Mouse (Mus musculus): ENCODE measurements around the gene Stkld1.
"Not testable (repeated sequence)": the region's sequence is repeated elsewhere in the genome, so short reads cannot be mapped to it uniquely, and the experiment has no call there.

The Stkld1 gene

DNA sequence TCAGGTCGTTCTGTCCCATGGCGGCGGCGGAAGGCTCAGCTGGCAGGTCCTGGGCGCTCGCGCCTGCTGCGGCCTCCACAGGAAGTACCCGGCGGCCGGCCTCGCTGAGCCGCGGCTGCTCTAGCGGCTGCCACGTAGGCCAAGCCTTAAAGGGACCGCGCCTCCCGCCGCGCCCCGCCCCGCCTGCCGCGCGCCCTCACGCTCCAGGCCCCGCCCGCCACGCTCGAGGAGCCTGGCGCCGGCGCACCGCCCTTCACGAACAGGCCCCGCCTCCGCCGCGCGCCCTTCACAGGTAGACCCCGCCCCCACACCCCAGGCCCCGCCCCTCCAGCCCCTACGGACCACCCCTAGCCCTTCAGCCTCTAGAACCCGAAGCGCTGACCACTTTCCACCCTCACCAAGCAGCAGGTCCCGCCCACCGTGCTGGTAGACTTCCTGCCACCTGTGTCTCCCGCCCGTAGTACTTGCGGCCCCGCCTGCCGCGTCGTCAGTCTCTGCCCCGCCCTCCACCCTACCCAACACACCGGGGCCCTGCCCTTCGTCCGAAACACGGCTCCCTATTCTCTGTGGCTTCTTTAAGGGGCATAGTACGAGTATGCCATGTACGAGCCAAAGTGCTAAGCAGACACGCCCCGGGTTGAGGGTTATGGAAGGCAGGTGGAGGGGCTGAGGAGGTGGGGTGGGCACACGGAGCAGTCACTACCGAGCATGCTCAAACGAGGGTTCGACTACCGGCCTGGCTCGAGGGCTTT, at the start of gene Stkld1, which contains the start of gene Surf4:
Stkld1 (plus strand) TSS at position 744 of the 752 bp plus-strand sequence.
Surf4 (minus strand) TSS at position 625 of the 752 bp plus-strand sequence.
- peak; percentile 93 for DNase-seq

DNA sequence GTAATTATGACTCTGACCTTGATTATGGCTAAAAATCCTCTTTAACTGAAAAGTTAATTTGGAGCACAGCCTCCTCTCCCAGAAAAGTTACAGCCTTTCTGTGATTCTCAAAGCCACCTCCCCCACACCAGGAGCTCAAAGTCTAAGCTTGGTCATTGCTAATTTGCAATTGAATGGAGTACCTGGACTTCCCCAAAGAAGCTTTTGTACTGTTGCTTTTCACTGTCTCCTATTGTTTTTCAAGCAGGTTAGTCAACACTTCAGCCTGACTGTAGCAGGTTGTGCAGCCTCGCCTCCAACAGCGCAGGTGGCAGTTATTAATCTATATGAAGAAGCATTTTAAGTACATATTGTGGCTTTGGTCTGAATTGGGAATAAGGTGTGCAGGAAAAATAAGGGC, 48.3 kb upstream of the Stkld1 start:
- not testable (repeated sequence) for DNase-seq

DNA sequence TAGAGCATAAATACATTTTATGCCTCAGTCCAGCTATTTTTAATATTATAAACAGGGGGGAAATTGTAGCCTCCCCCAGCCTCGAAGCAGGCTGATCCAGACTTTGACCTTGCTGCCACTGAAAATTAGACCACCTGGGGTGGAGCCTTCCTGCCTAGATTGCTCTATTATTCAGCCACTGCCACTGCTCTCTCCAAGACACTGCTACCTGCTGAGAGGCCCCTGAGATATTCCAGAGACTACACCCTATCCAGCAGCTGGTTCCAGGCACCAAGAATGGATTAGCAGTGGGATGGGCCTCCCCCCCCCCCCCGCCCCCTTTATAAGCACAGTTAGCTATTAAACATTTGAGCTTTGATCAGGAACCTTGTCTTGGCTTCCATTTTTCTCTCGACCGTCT, 47.7 kb upstream of the Stkld1 start:
- DNase-seq = not testable (repeated sequence)

DNA sequence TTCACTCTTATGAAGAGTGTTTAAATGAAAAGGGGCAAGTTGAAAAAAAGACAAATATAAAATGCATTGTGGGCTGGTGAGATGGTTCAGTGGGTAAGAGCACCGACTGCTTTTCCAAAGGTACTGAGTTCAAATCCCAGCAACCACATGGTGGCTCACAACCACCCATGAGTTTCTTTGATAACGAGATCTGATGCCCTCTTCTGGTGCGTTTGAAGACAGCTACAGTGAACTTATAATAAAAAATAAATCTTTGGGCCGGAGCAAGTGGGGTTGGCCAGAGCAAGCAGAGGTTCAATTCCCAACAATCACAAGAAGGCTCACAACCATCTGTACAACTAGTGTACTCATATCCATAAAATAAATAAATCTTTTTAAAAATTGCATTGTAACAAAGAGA, 37.9 kb upstream of the Stkld1 start:
- DNase-seq = no peak

DNA sequence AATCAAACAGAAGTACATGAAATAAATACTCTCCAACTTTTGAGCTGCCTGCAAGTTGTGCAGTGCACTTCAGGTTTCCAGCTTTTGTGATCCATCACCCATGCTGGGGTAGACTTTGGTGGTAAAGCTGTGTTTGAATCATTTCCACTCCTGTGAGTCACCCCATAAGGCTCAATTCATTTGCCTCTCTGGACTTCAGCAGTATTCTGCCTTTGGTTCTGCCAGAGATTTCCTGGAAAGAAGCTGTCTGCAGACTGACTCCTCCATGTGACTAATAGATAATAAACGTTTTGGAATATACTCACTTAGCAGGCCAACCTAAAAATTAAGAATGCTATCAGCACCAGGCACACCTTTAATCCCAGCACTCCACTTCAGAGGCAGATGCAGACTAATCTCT, 33.1 kb upstream of the Stkld1 start:
- no peak for DNase-seq

DNA sequence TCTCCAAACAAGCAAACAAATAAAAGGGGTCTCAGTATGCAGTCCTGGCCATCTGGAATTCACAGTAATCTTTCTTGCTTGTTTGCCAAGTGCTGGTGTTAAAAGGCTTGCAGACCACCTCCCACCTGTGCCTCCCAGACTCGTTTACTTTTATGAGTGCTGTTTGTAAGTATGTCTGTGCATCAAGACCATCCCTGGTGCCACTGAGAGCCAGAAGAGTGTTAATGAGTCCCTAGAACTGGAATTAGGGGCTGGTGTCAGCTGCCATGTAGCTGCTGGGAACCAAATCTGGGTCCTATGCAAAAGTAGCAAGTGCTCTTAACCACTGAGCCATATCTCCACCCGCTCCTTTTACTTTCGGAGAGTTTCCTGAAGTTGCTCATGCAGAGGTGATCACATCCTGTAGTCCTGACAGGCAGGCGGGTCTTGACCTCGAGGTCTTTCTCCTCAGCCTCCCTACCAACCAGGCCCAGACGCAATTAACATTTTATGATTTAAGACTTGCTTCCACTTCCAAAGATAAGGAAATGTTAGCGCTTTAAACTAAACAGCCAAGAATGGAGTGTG, 31.9 kb upstream of the Stkld1 start:
- no peak for DNase-seq

DNA sequence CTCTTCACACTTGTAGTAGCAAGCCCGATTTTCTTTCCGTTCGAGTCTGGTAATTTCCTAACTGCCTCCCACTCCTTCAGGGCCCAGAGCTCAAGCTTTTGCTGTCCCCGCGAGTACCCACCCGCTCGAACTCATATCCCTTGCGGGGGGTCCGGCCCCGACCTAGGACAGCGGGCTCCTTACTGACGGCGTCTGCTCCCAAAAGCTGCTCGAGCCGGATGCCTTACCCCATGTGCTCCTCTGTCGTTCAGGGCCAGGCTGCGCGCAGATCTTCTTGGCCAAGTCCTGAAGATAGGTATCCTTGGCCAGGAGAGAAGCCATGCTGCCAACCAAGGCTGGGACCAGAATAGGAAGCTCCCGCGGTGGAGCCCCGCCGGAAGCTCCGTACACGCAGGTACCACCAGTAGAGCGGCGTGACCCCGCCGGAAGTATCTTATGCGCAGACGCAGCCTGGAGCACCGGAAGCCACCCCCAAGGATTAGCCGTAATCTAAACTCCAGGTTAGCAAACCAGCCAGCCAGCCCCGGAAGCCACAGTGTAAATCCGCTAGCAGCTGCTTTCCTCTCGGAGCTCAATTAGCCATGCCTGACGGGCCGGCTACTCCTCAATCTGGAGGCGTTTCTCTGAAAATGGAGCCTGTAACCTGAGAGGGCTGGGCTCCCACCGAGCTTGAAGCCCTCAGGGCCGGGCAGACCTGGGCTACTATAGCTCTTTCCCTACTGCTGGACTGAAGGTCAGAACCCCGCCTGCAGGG, 31.2 kb upstream of the Stkld1 start, which contains the start of gene Surf6:
Surf6 (minus strand) TSS at position 413 of the 754 bp plus-strand sequence.
- peak; percentile 96 for DNase-seq

DNA sequence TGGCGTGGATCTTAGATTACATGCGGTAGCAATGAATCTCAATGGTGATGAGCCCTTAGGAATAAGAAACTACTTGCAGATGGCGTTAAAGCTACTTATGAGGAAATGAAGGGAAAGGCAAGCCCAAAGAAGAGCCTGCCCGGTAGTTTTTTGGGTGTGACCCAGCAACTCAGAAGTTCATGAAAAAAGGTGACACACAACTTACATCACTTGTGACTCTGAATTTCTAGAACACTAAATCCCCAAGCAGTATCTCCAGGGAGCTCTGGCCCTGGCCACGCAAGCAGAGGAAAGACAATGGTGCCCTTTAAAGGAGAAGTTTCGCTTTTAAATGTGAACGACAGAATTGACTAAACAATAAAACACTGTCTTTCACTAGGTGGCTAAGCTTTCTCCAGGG, 30.5 kb upstream of the Stkld1 start:
- DNase-seq = no peak

DNA sequence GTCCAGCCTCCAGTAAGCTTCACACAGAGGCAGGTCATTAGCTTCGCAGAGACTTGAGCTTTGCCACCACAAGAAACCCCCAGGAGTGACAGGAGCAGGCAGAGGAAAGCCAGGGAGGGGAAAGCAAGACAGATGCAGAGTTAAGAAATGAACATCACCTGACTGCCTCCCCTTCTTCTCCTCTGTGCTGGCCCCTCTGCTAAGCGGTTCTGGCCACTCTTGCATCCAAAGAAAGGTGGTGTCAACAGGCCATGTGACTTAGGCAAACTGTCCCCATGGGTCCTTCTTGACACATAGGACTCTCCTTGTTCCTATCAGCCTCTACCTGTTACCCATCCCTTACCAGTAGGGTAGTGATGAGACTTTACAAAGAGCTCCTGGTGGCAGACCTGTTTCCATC, 27.9 kb upstream of the Stkld1 start:
- DNase-seq = no peak

DNA sequence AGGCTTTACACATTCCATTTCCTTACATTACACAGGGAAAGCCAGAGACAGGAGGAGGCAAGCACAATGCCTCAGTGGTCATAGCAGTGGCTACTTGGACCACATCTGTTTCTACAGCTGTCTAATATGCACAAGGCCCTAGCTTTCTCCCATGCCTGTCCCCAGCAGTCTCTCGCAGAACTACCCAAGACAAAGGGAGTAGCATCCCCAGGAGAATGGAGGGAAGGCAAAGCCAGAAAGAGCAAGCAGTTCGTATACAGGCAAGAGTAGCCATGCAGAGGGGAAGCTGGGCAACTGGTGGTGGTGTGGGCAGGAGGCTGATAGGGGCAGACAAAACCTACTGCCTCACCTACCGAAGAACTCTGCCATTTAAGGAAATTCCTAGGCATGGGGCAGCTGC, 27.4 kb upstream of the Stkld1 start:
- DNase-seq = no peak

DNA sequence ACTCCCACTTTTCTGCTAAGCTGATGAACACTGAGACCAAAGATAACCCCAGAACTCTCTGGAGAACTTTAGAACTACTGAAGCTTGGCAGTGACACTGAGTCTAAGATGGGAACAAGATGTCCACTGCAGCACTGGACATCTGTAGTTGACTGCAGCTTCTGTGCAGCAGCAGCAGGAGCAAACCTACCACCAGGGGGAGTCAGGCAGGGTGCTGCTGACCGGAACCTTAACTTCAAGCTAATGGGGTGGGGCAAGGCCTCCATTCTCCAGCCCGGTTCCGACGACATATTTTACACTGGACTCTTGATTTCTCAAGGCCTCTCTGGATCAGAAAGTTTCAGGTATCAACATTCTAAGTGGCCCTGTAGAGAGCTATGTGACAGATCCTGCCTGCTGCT, 26.7 kb upstream of the Stkld1 start:
- no peak for DNase-seq

DNA sequence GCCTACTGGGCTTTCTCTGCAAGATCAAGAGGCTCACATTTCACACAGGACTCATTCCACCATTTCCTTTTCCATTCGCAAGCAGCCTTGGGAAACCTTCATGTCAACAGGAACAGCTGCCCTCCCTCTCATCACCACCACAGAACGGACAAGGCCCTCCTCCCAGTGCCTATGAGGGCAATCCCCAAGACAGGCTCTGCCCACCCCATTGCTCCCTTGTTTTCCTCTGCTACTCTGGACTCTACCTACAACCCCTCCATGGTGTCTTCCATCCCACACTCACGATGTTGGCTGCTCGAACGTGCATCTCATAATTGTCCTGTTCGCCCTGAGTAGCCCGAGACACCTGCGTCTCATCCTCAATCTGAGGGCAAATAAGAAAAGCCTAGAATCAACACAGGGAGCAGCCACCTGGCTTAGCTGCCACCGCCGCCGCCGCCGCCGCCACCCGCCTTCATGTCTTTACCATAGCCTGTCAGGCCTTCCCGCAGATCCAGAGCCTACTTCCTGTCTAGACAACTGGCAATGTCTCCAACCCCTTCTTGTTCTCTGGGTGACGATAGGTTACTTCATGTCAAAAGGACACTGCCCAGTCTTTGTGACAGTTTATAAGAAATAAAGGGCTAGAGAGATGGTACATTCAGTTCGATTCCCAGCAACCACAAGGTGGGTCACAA, 25.0 kb upstream of the Stkld1 start:
- no peak for DNase-seq

DNA sequence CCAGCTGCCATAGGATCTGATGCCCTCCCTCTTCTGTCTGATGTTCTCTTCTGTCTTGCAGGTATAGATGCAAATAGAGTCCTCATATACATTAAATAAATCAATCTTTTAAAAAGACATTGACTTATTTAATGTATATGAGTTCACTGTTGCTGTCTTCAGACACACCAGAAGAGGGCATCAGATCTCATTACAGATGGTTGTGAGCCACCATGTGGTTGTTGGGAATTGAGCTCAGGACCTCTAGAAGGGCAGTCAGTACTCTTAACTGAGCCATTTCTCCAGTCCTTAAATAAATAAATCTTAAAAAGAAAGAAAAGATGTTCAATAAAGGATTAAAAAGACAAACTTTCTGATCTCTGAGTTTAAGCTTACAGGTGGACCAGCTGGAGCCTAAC, 24.5 kb upstream of the Stkld1 start:
- DNase-seq = no peak

DNA sequence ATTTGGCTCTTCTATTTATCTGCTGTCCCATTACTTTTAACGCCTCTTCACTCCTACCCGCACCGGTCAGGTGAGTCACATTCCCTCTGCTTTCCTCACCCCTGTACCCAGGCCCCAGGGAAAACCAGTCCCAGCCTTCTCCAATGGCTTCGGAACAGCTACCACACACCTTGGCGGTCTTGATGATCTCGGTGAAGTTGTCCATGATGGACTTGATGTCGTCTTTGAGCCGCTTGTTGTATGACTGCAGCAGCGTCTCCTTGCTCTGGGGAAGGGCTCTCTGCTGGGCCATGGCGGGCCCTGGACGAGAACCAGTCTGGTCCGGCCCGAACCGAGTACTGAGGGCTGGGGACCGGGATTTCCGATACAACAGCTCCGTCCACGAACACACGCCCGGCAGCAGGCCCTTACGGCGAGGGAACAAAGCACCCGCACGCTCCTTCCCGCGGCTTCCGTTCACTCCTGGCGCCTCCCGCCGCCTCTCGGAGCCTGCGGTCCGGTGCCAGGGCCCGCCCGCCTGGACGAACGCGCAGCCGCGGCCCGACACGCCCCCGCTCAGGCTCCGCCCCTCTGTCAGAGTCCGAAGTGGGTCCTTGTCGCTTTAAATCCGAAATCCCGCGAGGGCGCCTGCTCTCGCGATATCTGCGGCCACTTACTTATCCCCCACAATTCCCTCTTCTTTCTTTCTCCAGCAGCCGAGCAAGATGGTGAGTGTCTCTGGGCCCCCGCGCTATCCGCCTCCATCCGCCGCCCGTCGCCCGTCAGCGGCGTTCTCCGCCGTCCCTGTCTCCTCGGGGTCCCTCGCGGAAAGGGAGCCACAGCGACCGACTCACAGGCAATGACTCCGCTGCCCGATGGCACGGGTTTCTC, 23.5 kb upstream of the Stkld1 start, which contains the start of the genes Med22 and Rpl7a:
Med22 (minus strand) TSS at position 554 of the 870 bp plus-strand sequence.
Rpl7a (plus strand) TSS at position 641 of the 870 bp plus-strand sequence.
- DNase-seq = peak; percentile 99

DNA sequence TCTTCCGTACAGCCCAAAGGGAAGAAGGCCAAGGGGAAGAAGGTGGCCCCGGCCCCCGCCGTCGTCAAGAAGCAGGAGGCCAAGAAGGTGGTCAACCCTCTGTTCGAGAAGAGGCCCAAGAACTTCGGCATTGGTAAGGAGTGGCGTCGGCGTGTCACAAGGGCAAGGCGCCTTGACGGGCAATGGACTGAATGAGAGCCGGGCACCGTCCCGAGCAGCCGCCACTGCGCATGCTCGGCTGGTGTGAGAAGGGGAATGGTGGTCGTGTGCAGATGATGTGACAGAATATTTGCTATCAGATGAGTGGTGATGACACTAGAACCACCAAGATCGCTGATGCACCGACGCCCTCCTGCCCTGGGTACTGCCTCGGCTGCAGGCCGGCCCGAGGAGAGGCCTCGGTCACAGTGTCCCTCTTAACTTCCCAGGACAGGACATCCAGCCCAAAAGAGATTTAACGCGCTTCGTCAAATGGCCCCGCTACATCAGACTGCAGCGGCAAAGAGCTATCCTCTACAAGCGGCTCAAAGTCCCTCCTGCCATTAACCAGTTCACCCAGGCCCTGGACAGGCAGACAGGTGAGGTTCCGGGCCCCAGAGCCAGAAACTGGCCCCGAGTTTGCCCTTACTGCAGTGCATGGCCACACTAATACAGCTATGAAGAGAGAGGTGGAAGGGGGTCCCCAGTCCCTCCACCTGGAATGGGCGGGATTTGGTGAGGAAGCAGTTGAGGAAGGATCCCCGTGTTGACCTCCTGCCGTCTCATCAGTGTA, 22.7 kb upstream of the Stkld1 start:
- DNase-seq = no peak

DNA sequence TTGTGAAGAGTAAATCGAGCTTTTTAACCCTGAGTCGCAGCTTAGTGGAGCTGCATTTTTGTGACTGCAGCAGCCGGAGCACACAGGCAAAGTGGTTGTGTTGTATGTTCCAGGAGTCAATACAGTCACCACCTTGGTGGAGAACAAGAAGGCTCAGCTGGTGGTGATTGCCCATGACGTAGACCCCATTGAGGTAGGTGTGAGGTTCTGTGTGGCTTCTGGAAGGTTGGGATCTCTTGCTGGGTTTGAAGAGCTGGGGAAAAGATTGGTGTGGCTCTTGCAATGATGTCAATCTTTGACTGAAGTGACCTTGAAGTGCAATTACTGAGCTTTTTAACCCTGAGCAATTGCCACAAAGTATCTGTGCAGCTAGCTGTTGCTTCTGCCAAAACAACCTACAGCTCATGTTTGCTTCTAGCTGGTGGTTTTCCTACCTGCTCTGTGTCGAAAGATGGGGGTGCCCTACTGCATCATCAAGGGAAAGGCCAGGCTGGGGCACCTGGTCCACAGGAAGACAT, 21.5 kb upstream of the Stkld1 start:
- no peak for DNase-seq

DNA sequence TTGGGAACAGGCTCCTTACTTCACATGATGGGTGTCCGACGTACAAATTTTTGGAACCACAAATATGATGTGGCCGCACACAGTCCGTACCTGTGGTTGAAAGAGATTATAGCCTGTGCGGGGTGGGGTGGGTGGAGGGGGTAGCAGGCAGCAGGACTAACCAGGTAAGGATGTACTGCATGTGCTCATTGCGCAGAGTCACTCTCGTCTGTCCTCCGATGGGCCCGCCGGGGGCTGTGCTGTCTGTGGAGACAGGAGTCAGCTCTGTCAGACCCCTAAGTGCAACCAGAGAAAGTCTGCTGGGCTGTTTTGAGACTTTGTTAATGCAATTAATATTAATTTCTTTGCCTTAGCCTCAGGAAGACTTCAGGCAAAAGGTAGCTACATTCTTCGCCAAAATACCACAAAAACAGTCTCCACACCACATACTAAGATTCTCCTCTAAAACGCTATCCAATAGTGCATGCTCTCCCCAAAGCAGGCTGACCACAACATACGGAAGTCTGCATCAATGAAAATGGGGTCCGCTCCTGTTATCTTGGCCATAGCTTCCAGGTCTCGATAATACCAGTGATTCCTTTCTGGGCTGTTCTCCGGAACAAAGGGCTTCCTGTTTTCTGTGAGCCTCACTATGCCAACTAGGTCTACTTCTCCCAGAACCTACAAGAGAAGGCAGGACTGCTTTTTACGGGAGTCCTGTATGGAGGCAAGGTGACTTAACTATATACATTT, 20.3 kb upstream of the Stkld1 start:
- no peak for DNase-seq

DNA sequence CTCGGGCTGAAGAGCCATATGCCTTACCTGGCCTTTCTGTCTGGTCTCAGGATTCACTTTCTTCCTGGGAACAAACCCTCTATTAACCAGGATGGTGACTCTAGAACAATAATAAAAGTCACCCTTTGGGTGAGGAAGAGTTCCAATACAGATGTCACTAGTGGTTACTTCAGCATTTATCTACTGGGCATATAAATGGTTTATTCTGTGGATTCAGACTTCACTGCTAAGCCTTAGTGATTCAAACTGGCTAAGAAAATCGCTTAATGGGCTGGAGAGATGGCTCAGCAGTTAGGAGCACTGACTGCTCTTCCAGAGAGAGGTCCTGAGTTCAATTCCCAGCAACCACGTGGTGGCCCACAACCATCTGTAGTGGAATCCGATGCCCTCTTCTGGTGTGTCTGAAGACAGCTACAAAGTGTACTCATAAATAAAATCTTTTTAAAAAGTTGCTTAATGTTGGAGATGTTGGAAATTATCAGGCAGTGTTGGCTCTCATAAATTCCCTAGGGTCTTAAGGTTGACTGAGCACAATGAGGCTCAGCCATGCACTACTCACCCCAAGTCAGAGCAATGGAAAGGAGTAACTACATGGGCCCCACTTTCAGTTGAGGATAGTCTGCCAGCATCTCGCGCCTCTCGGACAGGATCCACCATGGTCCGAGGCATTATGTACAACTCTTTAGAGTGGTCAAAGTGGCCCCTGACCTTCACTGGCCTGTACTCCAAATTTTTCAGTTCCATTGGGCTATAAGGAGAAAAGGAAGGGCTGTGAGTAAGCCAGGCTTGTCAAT, 19.5 kb upstream of the Stkld1 start:
- DNase-seq = no peak

Data from right cerebral cortex, postnatal 25 days (tissue).